Comparison of ENCODE assay signal across 28 mouse cellular contexts in the genomic region with DNA sequence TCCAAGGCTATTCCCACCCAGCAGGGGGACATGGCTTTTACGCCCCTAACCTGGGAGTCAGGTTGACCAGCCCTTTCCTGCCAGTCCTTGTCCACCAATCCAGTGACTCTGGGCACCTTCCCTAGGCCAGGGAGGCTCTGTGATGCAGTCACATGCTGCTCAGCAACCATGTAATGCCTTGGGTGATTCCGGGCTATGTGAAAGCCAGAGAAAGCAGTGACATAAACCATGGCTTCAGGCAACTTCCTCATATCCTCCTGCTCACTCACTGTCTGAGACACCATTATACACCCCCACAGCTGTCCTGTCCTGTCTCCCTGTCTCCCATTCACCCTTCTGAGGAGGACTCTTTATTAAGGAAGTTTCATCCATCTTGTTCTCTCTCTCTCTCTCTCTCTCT. TPM values are rescaled to one million over a fixed set of nuclear protein-coding genes. Genes with fewer than 3 reads are reported as not detected.
"Had no signal": no experiment of that assay in that cellular context is flagged by ENCODE, and none has a peak within 500 bp of the region (broad histone marks: within the 10 kb centered on the region; RNA-seq: fewer than 3 reads in every experiment).

A gene (minus strand): TSS at position 101 of the 400 bp plus-strand sequence.

- ATAC-seq: intestine, embryonic 15.5 days; liver, postnatal 0 days; lung, postnatal 0 days had no signal

- H3K27ac ChIP-seq: intestine, embryonic 15.5 days; kidney, embryonic 15.5 days; left cerebral cortex, adult 2 months; limb, embryonic 12.5 days; limb, embryonic 15.5 days; liver, embryonic 14.5 days; macrophage; neural tube, embryonic 12.5 days had no signal

- H3K4me2 ChIP-seq: intestine, embryonic 15.5 days; kidney, embryonic 15.5 days; limb, embryonic 12.5 days; limb, embryonic 15.5 days; liver, embryonic 11.5 days; lung, embryonic 14.5 days; neural tube, embryonic 12.5 days had no signal

- H3K9ac ChIP-seq: intestine, embryonic 15.5 days; kidney, embryonic 15.5 days; limb, embryonic 12.5 days; limb, embryonic 15.5 days; liver, embryonic 14.5 days; liver, postnatal 0 days; lung, embryonic 14.5 days; neural tube, embryonic 12.5 days had no signal

- H3K36me3 ChIP-seq: intestine, embryonic 15.5 days; kidney, embryonic 15.5 days; limb, embryonic 12.5 days; limb, embryonic 15.5 days; neural tube, embryonic 12.5 days had no signal

- H3K9me3 ChIP-seq: intestine, embryonic 15.5 days; kidney, embryonic 15.5 days; limb, embryonic 12.5 days; limb, embryonic 15.5 days; neural tube, embryonic 12.5 days had no signal

- H3K4me3 ChIP-seq: intestine, embryonic 15.5 days; kidney, embryonic 15.5 days; left cerebral cortex, adult 2 months; limb, embryonic 12.5 days; limb, embryonic 15.5 days; neural tube, embryonic 12.5 days had no signal

- DNase-seq: kidney, adult 11 months; kidney, adult 8-10 months; kidney, postnatal 10 days; kidney, postnatal 36 days; layer of hippocampus, postnatal 36 days; left cerebral cortex, postnatal 4 days; liver, postnatal 0 days; lung, embryonic 14.5 days; thymus, postnatal 25 days had no signal

- H3K4me1 ChIP-seq: intestine, embryonic 15.5 days; kidney, embryonic 15.5 days; limb, embryonic 15.5 days had no signal

RNA-seq across cellular contexts. Expression of the gene that starts here (rescaled TPM):
- total RNA-seq: layer of hippocampus, adult 8-10 months; layer of hippocampus, postnatal 10 days; layer of hippocampus, postnatal 36 days; left cerebral cortex, adult 2 months; left cerebral cortex, postnatal 10 days; left cerebral cortex, postnatal 4 days; megakaryocyte, adult 5-6 weeks had no signal
- polyA plus RNA-seq: intestine, embryonic 15.5 days; kidney, embryonic 15.5 days; limb, embryonic 12.5 days; limb, embryonic 15.5 days; liver, embryonic 11.5 days; liver, embryonic 14.5 days; liver, postnatal 0 days; lung, embryonic 14.5 days; lung, postnatal 0 days; macrophage; neural tube, embryonic 12.5 days; small intestine, adult 2 months; spleen, adult 2 months; stomach, embryonic 16.5 days; thymus, postnatal 0 days; urinary bladder, adult 2 months had no signal
